Mouse (Mus musculus): ENCODE results near the gene Dip2b.

DNA sequence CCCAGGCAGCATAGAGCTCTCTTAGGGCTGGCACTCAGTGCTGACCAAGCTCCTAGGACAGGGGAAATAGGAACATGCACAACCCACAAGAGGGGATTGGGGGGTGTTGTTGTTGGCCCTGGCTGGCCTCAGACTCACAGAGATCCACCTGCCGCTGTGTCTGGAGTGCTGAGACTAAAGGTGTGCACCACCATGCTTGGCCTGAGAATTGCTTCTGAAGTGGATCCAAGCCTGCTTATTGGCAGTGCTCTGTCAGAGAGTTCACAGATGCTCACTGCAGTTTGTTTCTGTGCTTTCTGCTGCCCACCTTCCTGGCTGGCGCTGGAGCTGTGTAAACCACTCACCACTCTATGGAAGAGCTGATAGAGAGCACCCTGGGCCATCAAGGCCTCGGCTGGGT, 171.5 kb downstream of the Dip2b start:
- TF ChIP-seq CTCF (conservative IDR thresholded peaks at IDR 0.05; ENCODE audit: insufficient read depth, insufficient read length, low read depth, low read length) = no peak
- TF ChIP-seq POLR2A (IDR thresholded peaks at IDR 0.05; ENCODE audit: low read depth, low read length) = no peak
